Mouse (Mus musculus): Measurements from ENCODE around the gene Bad.
A peak's percentile ranks its signal among the peaks of the same experiment; 100 is the strongest.
"Not testable (repeated sequence)": the region's sequence is repeated elsewhere in the genome, so short reads cannot be mapped to it uniquely, and the experiment has no call there.

Bad gene

GRCm38 (mm10) chr19:6941372-6942248 is at the start of gene Bad:
TSS of gene Bad (plus strand) at chr19:6941861.
- peak; percentile 90 for DNase-seq

- DNase-seq: no peak
Measured at GRCm38 (mm10) chr19:6892512-6892911, 49.1 kb upstream of the Bad start.

- no peak for DNase-seq
Measured at GRCm38 (mm10) chr19:6893731-6894451, 47.8 kb upstream of the Bad start.

GRCm38 (mm10) chr19:6895608-6896305 is 45.9 kb upstream of the Bad start:
- DNase-seq: not testable (repeated sequence)

GRCm38 (mm10) chr19:6899641-6900040 is 42.0 kb upstream of the Bad start:
- no peak for DNase-seq

- DNase-seq: no peak
Measured at GRCm38 (mm10) chr19:6903031-6903430, 38.6 kb upstream of the Bad start.

GRCm38 (mm10) chr19:6904846-6905245 is 36.8 kb upstream of the Bad start:
- DNase-seq: no peak

GRCm38 (mm10) chr19:6905498-6906159 is 36.0 kb upstream of the Bad start:
- no peak for DNase-seq

- no peak for DNase-seq
Measured at GRCm38 (mm10) chr19:6906199-6906598, 35.5 kb upstream of the Bad start.

GRCm38 (mm10) chr19:6907094-6907493 is 34.6 kb upstream of the Bad start:
- DNase-seq: no peak

GRCm38 (mm10) chr19:6907811-6908540 is 33.7 kb upstream of the Bad start:
- DNase-seq: no peak

- no peak for DNase-seq
Measured at GRCm38 (mm10) chr19:6909021-6909420, 32.6 kb upstream of the Bad start.

GRCm38 (mm10) chr19:6909507-6910289 is 32.0 kb upstream of the Bad start, which contains the start of the genes Trmt112 and Prdx5:
TSS of gene Trmt112 (plus strand) at chr19:6909698.
TSS of gene Prdx5 (minus strand) at chr19:6910106.
- peak; percentile 84 for DNase-seq

GRCm38 (mm10) chr19:6910306-6910705 is 31.4 kb upstream of the Bad start:
- DNase-seq: peak; percentile 59

- peak; percentile 33 for DNase-seq
Measured at GRCm38 (mm10) chr19:6911101-6912074, 30.3 kb upstream of the Bad start.

- DNase-seq: no peak
Measured at GRCm38 (mm10) chr19:6912205-6912970, 29.3 kb upstream of the Bad start.

GRCm38 (mm10) chr19:6913036-6913435 is 28.6 kb upstream of the Bad start:
- no peak for DNase-seq

- no peak for DNase-seq
Measured at GRCm38 (mm10) chr19:6913991-6914390, 27.7 kb upstream of the Bad start.

- no peak for DNase-seq
Measured at GRCm38 (mm10) chr19:6914540-6914939, 27.1 kb upstream of the Bad start.

Measured in cerebellum, adult 11 months (tissue).